Mouse (Mus musculus) liver, postnatal 0 days (tissue): Measurements from ENCODE around the gene Zfr. TPM values are rescaled to one million over a fixed set of nuclear protein-coding genes. Genes with fewer than 3 reads are reported as not detected.
"Not testable (repeated sequence)": the region's sequence is repeated elsewhere in the genome, so short reads cannot be mapped to it uniquely, and the experiment has no call there.

Experiments used
- ATAC-seq: fragments of 200-750 bp; cut with Nextera tagmentation; 2 replicates; pipeline ENCODE4 v1.8.0; 2017; ENCODE audit warnings: mild to moderate bottlenecking, moderate library complexity
- DNase-seq: peaks from one replicate; pipeline ENCODE4 v3.0.0-alpha.2; 2016
- H3K27ac ChIP-seq: fragments of 300-500 bp; sonication (generic); 2 replicates; pipeline ENCODE4 v1.5.1; 2014; ENCODE audit warnings: antibody characterized with exemption, moderate library complexity, mild to moderate bottlenecking, low read depth
- H3K27me3 ChIP-seq: fragments of 300-500 bp; sonication (generic); 2 replicates; pipeline ENCODE4 v1.6.1; 2014; ENCODE audit warnings: low read length, control low read depth, mixed read lengths; ENCODE audit not compliant: insufficient read depth
- H3K36me3 ChIP-seq: fragments of 300-500 bp; sonication (generic); replicated peaks from 2 replicates; pipeline ENCODE4 v1.6.1; 2014; ENCODE audit warnings: mild to moderate bottlenecking, control low read depth, low read length, moderate library complexity, mixed read lengths; ENCODE audit not compliant: insufficient read depth
- H3K4me1 ChIP-seq: fragments of 300-500 bp; sonication (generic); 2 replicates; pipeline ENCODE4 v1.6.1; 2014; ENCODE audit warnings: antibody characterized with exemption, mild to moderate bottlenecking, control low read depth; ENCODE audit not compliant: insufficient read depth
- H3K4me2 ChIP-seq: fragments of 300-500 bp; sonication (generic); 2 replicates; pipeline ENCODE4 v1.6.1; 2014; ENCODE audit warnings: low read depth, mild to moderate bottlenecking, low read length, moderate library complexity, mixed read lengths
- H3K4me3 ChIP-seq: fragments of 300-500 bp; sonication (generic); 2 replicates; pipeline ENCODE4 v1.5.1; 2014; ENCODE audit warnings: low read depth, low read length
- H3K9ac ChIP-seq: fragments of 300-500 bp; sonication (generic); replicated peaks from 2 replicates; pipeline ENCODE4 v1.6.1; 2014; ENCODE audit warnings: mild to moderate bottlenecking, moderate library complexity
- H3K9me3 ChIP-seq: fragments of 300-500 bp; sonication (generic); 2 replicates; pipeline ENCODE4 v1.6.1; 2016; ENCODE audit warnings: mild to moderate bottlenecking, control low read depth, low read length, mixed read lengths
- CTCF ChIP-seq: sonication (generic); IDR thresholded peaks from 2 replicates; pipeline ENCODE4 v1.5.1; 2016; ENCODE audit warnings: antibody characterized with exemption, low read depth
- EP300 ChIP-seq: IDR thresholded peaks from 2 replicates; pipeline ENCODE4 v1.6.1; 2016; ENCODE audit warnings: antibody characterized with exemption, low read depth, mild to moderate bottlenecking
- WGBS: fragments of 180-500 bp; shearing (Covaris S2); extraction: QIAGEN DNeasy Blood & Tissue Kit; methylation state at CpG from one replicate; pipeline ENCODE4 v1.1.7; 2014; ENCODE audit not compliant: insufficient replicate concordance; 5-methylcytosine and 5-hydroxymethylcytosine counted together
- polyA plus RNA-seq: library from polyadenylated mRNA; unstranded; fragments of >200 nt; fragmentation: Nextera tagmentation; extraction: Ambion mirVana; gene quantifications from 2 replicates; pipeline ENCODE4 v1.2.1, GENCODE M21; 2015

Zfr gene
- polyA plus RNA-seq, 1 experiment from 2014 or later: 33.5 TPM

DNA sequence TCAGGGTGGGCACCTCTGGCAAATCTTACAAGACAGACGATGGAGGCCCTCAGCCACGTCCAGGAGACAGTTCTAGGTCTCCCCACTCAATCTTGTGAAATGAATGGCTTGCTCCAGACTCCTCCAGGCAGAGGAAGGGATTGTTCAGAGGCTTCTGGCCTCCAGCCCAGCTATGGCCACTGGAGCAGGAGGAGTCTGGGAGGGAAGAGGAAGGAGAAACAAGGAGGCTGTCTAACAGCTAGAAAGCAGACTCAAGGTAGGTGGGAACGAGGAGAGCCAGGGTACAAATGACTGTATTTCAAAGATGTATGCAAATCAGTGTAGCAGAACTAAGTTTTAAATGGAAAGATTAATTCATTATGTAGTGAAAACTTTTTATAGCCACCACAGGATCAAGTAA lies 13.9 kb upstream of the Zfr start:
- no peak for ATAC-seq
- Histone ChIP-seq H3K27ac (no peak overlapping the region), H3K9ac (no peak overlapping the region), H3K9me3 (no peaks in the 10 kb centered on the region), H3K36me3 (no peaks in the 10 kb centered on the region), H3K4me2 (no peak overlapping the region), H3K4me1 (no peaks in the 10 kb centered on the region), H3K4me3 (no peak overlapping the region), H3K27me3 (no peaks in the 10 kb centered on the region)
- DNase-seq: no peak
- TF ChIP-seq CTCF (no peak), EP300 (no peak)
- WGBS: 58% methylated on average over 3 of the region's 3 CpGs

DNA sequence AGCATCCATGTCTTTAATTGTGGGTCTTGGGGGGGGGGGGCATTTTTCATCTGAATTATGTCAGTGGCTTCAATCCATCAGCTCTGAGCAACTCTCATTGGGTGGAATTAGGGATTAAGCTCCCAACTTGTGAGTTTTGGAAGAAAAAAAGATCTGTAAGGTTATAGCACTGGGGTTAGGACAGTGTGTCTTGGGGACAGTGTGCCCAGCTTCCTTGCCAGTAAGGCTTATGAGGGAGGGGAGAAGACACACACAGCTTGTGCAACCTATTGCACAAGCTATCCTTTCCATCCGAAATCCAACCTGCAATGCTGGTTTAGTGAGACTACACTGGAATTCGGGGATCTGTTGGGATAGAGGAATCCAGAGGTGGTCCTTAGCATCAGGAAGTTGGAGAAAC lies 12.8 kb upstream of the Zfr start:
- H3K27me3 ChIP-seq: no peaks in the 10 kb centered on the region
- no peak overlapping the region for H3K27ac ChIP-seq
- no peaks in the 10 kb centered on the region for H3K4me1 ChIP-seq
- H3K4me3 ChIP-seq: no peak overlapping the region
- WGBS: 54% methylated on average over 2 of the region's 2 CpGs
- DNase-seq (no peak), ATAC-seq (no peak)
- H3K4me2 ChIP-seq: no peak overlapping the region
- no peak overlapping the region for H3K9ac ChIP-seq
- no peaks in the 10 kb centered on the region for H3K9me3 ChIP-seq
- no peak for TF ChIP-seq EP300
- no peak for TF ChIP-seq CTCF
- no peaks in the 10 kb centered on the region for H3K36me3 ChIP-seq

DNA sequence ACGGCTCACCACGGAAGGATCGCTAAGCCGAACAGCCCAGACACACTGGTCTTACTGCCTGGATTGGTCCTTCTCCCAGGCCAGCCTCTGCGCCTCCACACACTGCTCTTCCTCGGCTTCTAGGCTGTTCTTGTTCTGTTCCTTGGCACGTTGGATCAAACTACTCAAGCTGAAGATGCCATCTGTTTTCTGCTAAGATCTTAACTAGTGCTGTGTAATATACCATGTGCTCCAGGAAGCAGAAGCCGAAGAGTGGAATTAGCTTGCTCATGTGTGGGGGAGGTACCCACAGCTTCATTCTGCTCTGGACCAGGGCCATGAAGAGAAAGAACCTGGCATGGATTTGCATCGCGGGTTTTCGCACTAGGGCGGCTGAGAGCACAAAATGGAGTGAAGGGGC lies 11.2 kb upstream of the Zfr start:
- WGBS: 87% methylated on average over 12 of the region's 12 CpGs
- Histone ChIP-seq H3K9me3 (no peaks in the 10 kb centered on the region), H3K27me3 (no peaks in the 10 kb centered on the region), H3K27ac (no peak overlapping the region), H3K4me1 (no peaks in the 10 kb centered on the region), H3K36me3 (no peaks in the 10 kb centered on the region), H3K4me2 (no peak overlapping the region), H3K4me3 (no peak overlapping the region), H3K9ac (no peak overlapping the region)
- ATAC-seq (no peak), DNase-seq (no peak)
- no peak for TF ChIP-seq CTCF

DNA sequence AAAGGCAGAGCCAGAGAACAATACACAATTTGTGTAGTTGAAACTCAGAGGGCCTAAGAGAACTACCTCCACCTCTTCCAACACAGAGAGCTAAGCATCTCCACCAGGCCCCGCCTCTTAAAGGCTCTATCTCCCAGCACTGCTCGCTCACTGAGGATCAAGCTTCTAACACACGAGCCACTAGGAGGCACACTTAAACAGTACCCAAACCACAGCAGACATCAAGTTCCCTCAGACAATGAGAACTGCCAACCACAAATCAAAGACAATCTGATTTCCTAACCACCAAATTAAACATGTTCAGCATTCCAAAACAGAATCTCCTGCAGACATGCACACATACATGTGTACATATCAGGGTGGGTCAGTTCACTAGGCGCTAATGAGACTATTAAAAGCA lies 9.4 kb upstream of the Zfr start:
- TF ChIP-seq EP300 (no peak), CTCF (peak; percentile 32; the same call in 1 of the 2 replicates)
- DNase-seq: no peak

DNA sequence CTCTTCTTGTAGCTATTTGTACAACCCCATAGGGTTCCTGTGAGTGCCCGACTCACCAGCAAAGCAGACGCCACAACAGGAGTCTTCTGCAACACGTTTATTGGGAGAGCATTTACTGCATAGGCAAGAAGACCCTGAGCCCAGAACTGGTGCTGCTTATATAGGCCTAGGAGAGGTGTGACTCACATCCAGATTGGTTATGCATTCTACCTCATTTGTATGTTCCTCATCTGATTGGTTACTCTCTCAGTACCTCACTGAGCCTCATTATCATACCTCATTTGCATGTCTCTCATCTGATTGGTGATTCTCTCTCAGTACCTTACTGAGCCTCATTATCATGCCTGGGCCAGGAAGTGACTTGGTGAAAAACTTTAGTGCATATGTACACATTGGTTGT lies 8.7 kb upstream of the Zfr start:
- not testable (repeated sequence) for H3K9me3 ChIP-seq, ATAC-seq, DNase-seq, H3K27ac ChIP-seq, H3K4me2 ChIP-seq, H3K9ac ChIP-seq, H3K4me1 ChIP-seq, H3K4me3 ChIP-seq, H3K27me3 ChIP-seq, H3K36me3 ChIP-seq
- WGBS: 75% methylated on average over 3 of the region's 3 CpGs

More for the DNA sequence above, 9.4 kb upstream of the Zfr start:
- Histone ChIP-seq H3K4me1 (no peaks in the 10 kb centered on the region), H3K36me3 (no peaks in the 10 kb centered on the region), H3K9ac (no peak overlapping the region), H3K27ac (no peak overlapping the region), H3K9me3 (no peaks in the 10 kb centered on the region), H3K4me3 (no peak overlapping the region), H3K27me3 (no peaks in the 10 kb centered on the region), H3K4me2 (no peak overlapping the region)
- 58% methylated on average over 4 of the region's 4 CpGs for WGBS
- no peak for ATAC-seq

DNA sequence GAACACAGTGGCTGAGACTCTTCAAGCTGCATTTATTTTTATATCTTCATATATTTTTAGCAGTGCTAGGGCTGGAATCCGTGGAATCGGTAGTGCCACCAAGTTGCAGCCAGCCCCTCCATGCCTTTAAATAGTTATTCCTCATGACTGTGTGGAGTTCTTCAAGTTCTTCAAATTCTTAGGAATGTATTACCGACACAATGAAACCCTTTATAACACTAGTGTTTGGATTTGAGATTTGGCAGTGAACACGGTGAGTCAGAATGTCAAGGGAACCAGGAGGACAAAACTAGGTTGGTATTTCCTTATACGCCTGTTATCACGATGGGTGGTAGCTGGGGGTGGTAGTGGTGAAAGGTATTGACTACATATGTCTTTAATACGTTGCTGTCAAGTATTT lies 6.4 kb upstream of the Zfr start:
- no peaks in the 10 kb centered on the region for H3K36me3 ChIP-seq
- H3K4me3 ChIP-seq: no peak overlapping the region
- no peak overlapping the region for H3K27ac ChIP-seq
- no peak for ATAC-seq
- H3K27me3 ChIP-seq: no peaks in the 10 kb centered on the region
- no peak for DNase-seq
- H3K4me2 ChIP-seq: no peak overlapping the region
- no peaks in the 10 kb centered on the region for H3K9me3 ChIP-seq
- 74% methylated on average over 7 of the region's 7 CpGs for WGBS
- H3K4me1 ChIP-seq: peaks cover 7% of the 10 kb centered on the region
- H3K9ac ChIP-seq: no peak overlapping the region
- TF ChIP-seq CTCF: no peak
- no peak for TF ChIP-seq EP300

DNA sequence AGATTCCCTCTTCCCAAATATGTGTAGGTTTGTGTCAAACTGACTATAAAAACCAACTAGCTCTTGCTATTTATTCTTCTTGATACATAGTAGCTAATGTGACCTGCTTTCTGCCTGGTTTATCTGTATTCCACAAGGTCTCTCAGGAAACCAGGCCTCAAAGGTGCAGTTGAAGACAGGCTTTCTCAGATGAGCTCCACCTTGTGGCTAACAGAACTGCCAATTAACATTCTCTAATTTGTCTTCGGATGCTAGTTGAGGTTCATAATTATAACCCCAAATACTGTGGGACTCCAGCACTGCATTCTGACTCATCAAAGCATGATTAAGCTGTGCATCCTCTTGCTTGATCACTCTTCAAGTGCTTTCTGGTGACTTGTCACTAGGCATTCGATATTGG lies 4.2 kb upstream of the Zfr start:
- Histone ChIP-seq H3K4me3 (no peak overlapping the region), H3K9ac (no peak overlapping the region), H3K27ac (no peak overlapping the region), H3K4me1 (peaks cover 14% of the 10 kb centered on the region), H3K9me3 (no peaks in the 10 kb centered on the region), H3K27me3 (no peaks in the 10 kb centered on the region), H3K4me2 (no peak overlapping the region), H3K36me3 (no peaks in the 10 kb centered on the region)
- no peak for TF ChIP-seq EP300
- TF ChIP-seq CTCF: peak; percentile 49
- ATAC-seq (no peak), DNase-seq (no peak)
- 64% methylated on average over 2 of the region's 2 CpGs for WGBS
